Mouse (Mus musculus) CH12.LX (cell line): ENCODE measurements around the gene Gm20388. TPM values are rescaled to one million over a fixed set of nuclear protein-coding genes. Genes with fewer than 3 reads are reported as not detected.
A peak's percentile ranks its signal among the peaks of the same experiment; 100 is the strongest.

Experiments
- DNase-seq: peaks from one replicate; pipeline ENCODE4 v3.0.0-alpha.2; 2013; ENCODE audit errors: extremely low read depth
- H3K27ac ChIP-seq: 2 replicates; pipeline ENCODE4 v1.5.1; 2012; ENCODE audit warnings: low read depth, mild to moderate bottlenecking, control low read depth, moderate library complexity; ENCODE audit not compliant: insufficient read depth
- H3K27me3 ChIP-seq: replicated peaks from 2 replicates; pipeline ENCODE3; 2012; ENCODE audit warnings: inconsistent platforms
- H3K36me3 ChIP-seq, 2 experiments: replicated peaks in 1 of 2; 2 replicates each; pipeline versions ENCODE3 to v1.6.1; 2012; ENCODE audit warnings: inconsistent platforms in 1 of 2, low read length in 1 of 2, mild to moderate bottlenecking in 1 of 2, mixed read lengths in 1 of 2, moderate library complexity in 1 of 2; ENCODE audit not compliant: control insufficient read depth in 1 of 2, insufficient read depth in 1 of 2
- H3K4me1 ChIP-seq, 2 experiments: 2 replicates each; pipeline ENCODE4 v1.6.1; 2012; ENCODE audit warnings: inconsistent platforms in 1 of 2, moderate library complexity in 1 of 2; ENCODE audit not compliant: insufficient read depth in 2 of 2, control insufficient read depth in 1 of 2
- H3K4me2 ChIP-seq: 2 replicates; pipeline ENCODE4 v1.6.1; 2012; ENCODE audit warnings: low read depth, mild to moderate bottlenecking, control low read depth; ENCODE audit not compliant: poor library complexity, insufficient read depth, severe bottlenecking
- H3K4me3 ChIP-seq, 3 experiments: fragments of 150-350 bp in 1 of 3; sonication (generic) in 1 of 3; replicated peaks in 1 of 3; 2 replicates each; pipeline versions ENCODE3 to v1.5.1; 2011 to 2012; ENCODE audit warnings: low read depth in 2 of 3, low read length in 2 of 3, mild to moderate bottlenecking in 2 of 3, moderate library complexity in 2 of 3, control low read depth in 1 of 3, improper control_type of control experiment in 1 of 3, inconsistent platforms in 1 of 3, mixed read lengths in 1 of 3; ENCODE audit not compliant: poor library complexity in 1 of 3
- H3K79me2 ChIP-seq: replicated peaks from 2 replicates; pipeline ENCODE4 v1.6.1; 2012; ENCODE audit warnings: mild to moderate bottlenecking, moderate library complexity; ENCODE audit not compliant: control insufficient read depth, poor library complexity, insufficient read depth, severe bottlenecking; ENCODE audit errors: extremely low read depth
- H3K9ac ChIP-seq: 2 replicates; pipeline ENCODE4 v1.6.1; 2012; ENCODE audit warnings: low read depth, mild to moderate bottlenecking, control low read depth, moderate library complexity; ENCODE audit not compliant: insufficient read depth
- H3K9me3 ChIP-seq: replicated peaks from 2 replicates; pipeline ENCODE3; 2012; ENCODE audit warnings: low read length, inconsistent platforms, mixed read lengths
- BHLHE40 ChIP-seq: IDR thresholded peaks from 2 replicates; pipeline ENCODE4 v1.6.1; 2011; ENCODE audit warnings: mild to moderate bottlenecking, low read depth, low read length, improper control_type of control experiment
- CTCF ChIP-seq, 2 experiments: IDR thresholded peaks in 1 of 2; conservative IDR thresholded peaks in 1 of 2; 2 replicates each; pipeline ENCODE4 v1.5.1; 2011 to 2012; ENCODE audit warnings: low read depth in 2 of 2, low read length in 2 of 2, improper control_type of control experiment in 1 of 2, inconsistent platforms in 1 of 2, mild to moderate bottlenecking in 1 of 2, moderate library complexity in 1 of 2
- E2F4 ChIP-seq: IDR thresholded peaks from 2 replicates; pipeline ENCODE4 v1.6.1; 2011; ENCODE audit warnings: low read depth, low read length, improper control_type of control experiment; ENCODE audit not compliant: insufficient replicate concordance
- JUN ChIP-seq: IDR thresholded peaks from 2 replicates; pipeline ENCODE4 v1.6.1; 2011; ENCODE audit warnings: low read depth, mild to moderate bottlenecking, low read length, improper control_type of control experiment, moderate library complexity; ENCODE audit not compliant: insufficient read depth
- KAT2A ChIP-seq: IDR thresholded peaks from 2 replicates; pipeline ENCODE4 v1.6.1; 2012; ENCODE audit warnings: low read length, improper control_type of control experiment, inconsistent platforms; ENCODE audit not compliant: insufficient replicate concordance
- MAX ChIP-seq: IDR thresholded peaks from 2 replicates; pipeline ENCODE4 v1.6.1; 2011; ENCODE audit warnings: low read length, improper control_type of control experiment
- MEF2A ChIP-seq: IDR thresholded peaks from 2 replicates; pipeline ENCODE4 v1.6.1; 2014; ENCODE audit warnings: low read depth, mild to moderate bottlenecking, inconsistent platforms, low read length, improper control_type of control experiment, borderline replicate concordance
- MXI1 ChIP-seq: IDR thresholded peaks from 2 replicates; pipeline ENCODE4 v1.6.1; 2011; ENCODE audit warnings: mild to moderate bottlenecking, low read depth, low read length, improper control_type of control experiment
- MYC ChIP-seq: IDR thresholded peaks from 2 replicates; pipeline ENCODE4 v1.6.1; 2011; ENCODE audit warnings: low read depth, mild to moderate bottlenecking, improper control_type of control experiment, low read length
- RAD21 ChIP-seq: IDR thresholded peaks from 2 replicates; pipeline ENCODE4 v1.6.1; 2011; ENCODE audit warnings: low read depth, mild to moderate bottlenecking, low read length, improper control_type of control experiment, moderate library complexity
- RCOR1 ChIP-seq: conservative IDR thresholded peaks from 2 replicates; pipeline ENCODE4 v1.6.1; 2012; ENCODE audit warnings: low read depth, mild to moderate bottlenecking, inconsistent platforms, low read length, improper control_type of control experiment
- SMC3 ChIP-seq: IDR thresholded peaks from 2 replicates; pipeline ENCODE4 v1.6.1; 2011; ENCODE audit warnings: low read depth, low read length, improper control_type of control experiment
- USF2 ChIP-seq: conservative IDR thresholded peaks from 2 replicates; pipeline ENCODE4 v1.6.1; 2011; ENCODE audit warnings: low read depth, low read length, improper control_type of control experiment
- ZC3H11A ChIP-seq: IDR thresholded peaks from 2 replicates; pipeline ENCODE4 v1.6.1; 2012; ENCODE audit warnings: low read depth, mild to moderate bottlenecking, inconsistent platforms, low read length, improper control_type of control experiment
- ZKSCAN1 ChIP-seq: IDR thresholded peaks from 2 replicates; pipeline ENCODE4 v1.6.1; 2012; ENCODE audit warnings: low read depth, inconsistent platforms, low read length, improper control_type of control experiment, borderline replicate concordance
- ZNF384 ChIP-seq: IDR thresholded peaks from 2 replicates; pipeline ENCODE4 v1.6.1; 2012; ENCODE audit warnings: low read depth, low read length, improper control_type of control experiment, inconsistent platforms
- dilution Hi-C: fragments of 300-500 bp; cut with MboI; formaldehyde crosslinking; loops from 2 replicates; pipeline ENCODE4 v1.14.3; 2020; ENCODE audit warnings: low sequenced_read_pairs; ENCODE audit not compliant: extremely low pct_unique_long_range_greater_than_20kb, extremely low pct_ligation_motif_present
- in situ Hi-C: fragments of 300-500 bp; cut with MboI; formaldehyde crosslinking; loops from 3 replicates; pipeline ENCODE4 v1.14.3; 2019; ENCODE audit warnings: low sequenced_read_pairs, low pct_ligation_motif_present, low pct_unique_long_range_greater_than_20kb, mixed read lengths
- polyA plus RNA-seq: library from polyadenylated mRNA; unstranded; fragments of >175 nt; gene quantifications from 2 replicates; pipeline ENCODE4 v1.2.1, GENCODE M21; 2012; ENCODE audit warnings: low read depth; ENCODE audit not compliant: insufficient read length
- total RNA-seq, 2 experiments: library from RNA; depleted of rRNA; stranded (reverse); fragments of 300-350 nt in 1 of 2; fragments of >200 nt in 1 of 2; gene quantifications; 2 replicates each; pipeline ENCODE4 v1.2.3; 2012 to 2014

Gene Gm20388
- total and polyA plus RNA-seq, 3 experiments: 14.8 to 26.3 (median 22.2) TPM

DNA sequence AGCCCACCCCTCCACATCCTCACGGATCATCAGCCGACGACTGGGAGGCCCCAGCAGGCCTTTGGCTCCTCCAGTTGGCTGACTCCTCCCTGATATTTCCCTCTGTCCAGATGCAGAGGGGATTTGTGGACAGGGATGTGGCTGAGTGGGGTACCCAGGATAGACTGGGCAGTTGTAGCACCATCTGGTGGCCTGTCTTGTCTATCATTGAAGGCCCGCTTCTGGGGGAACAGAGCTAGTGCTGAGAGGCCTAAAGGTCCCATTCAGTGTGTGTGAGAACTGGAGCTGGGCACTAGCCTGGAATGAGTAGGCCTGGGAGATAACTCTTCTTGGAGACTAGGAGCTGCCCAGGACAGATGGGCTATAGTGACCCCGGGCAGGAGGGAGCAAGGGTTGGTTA lies 3321.1 kb downstream of the Gm20388 start:
- no peak overlapping the region for H3K4me2 ChIP-seq
- TF ChIP-seq ZNF384 (no peak), CTCF (conservative IDR thresholded peaks at IDR 0.05 in 1 of 2, IDR thresholded peaks at IDR 0.05 in 1 of 2; ENCODE audit: low read depth in 2 of 2, low read length in 2 of 2) (peak in 1 of 2 experiments; percentile 23; a peak in 2 of 4 replicates), ZKSCAN1 (no peak), JUN (no peak), USF2 (no peak)
- no peaks in the 10 kb centered on the region for H3K79me2 ChIP-seq
- no peaks in the 10 kb centered on the region for H3K9me3 ChIP-seq
- no peaks in the 10 kb centered on the region for H3K27me3 ChIP-seq
- H3K4me1 ChIP-seq: peaks cover 13 to 17% of the 10 kb centered on the region in 2 experiments
- in situ Hi-C loops (no loop called here), dilution Hi-C loops (no loop called here)
- H3K36me3 ChIP-seq: peaks cover 30 to 60% of the 10 kb centered on the region in 2 experiments
- no peak for DNase-seq
- H3K27ac ChIP-seq: no peak overlapping the region
- no peak overlapping the region for H3K4me3 ChIP-seq
- no peak overlapping the region for H3K9ac ChIP-seq

DNA sequence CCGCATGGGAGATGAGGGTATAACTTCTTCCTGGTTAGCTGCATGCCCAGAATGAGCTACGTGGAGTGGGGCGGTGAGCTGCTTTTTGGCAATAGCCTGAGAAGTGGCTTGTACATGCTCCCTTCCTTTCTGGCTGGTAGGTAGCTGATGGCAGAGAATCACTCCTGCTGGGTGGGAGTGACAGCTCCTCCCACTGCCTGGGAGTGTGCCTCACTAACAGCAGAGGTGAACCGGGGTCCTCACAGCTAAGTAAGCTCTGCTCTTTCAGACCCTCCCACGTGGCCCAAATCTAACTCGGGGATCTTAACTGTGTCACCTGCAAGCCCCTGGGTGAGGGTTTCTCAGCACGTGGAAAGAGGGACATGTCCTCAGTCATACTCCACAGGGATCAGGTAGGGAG lies 3321.9 kb downstream of the Gm20388 start:
- no peak for DNase-seq
- Histone ChIP-seq H3K4me1 (peaks cover 13 to 17% of the 10 kb centered on the region in 2 experiments), H3K9ac (no peak overlapping the region), H3K4me2 (no peak overlapping the region), H3K79me2 (no peaks in the 10 kb centered on the region), H3K27ac (no peak overlapping the region), H3K4me3 (no peak overlapping the region), H3K36me3 (peaks cover 22 to 52% of the 10 kb centered on the region in 2 experiments), H3K27me3 (no peaks in the 10 kb centered on the region), H3K9me3 (no peaks in the 10 kb centered on the region)
- TF ChIP-seq RAD21 (no peak), USF2 (no peak), MAX (no peak)
- in situ Hi-C loops (no loop called here), dilution Hi-C loops (no loop called here)

DNA sequence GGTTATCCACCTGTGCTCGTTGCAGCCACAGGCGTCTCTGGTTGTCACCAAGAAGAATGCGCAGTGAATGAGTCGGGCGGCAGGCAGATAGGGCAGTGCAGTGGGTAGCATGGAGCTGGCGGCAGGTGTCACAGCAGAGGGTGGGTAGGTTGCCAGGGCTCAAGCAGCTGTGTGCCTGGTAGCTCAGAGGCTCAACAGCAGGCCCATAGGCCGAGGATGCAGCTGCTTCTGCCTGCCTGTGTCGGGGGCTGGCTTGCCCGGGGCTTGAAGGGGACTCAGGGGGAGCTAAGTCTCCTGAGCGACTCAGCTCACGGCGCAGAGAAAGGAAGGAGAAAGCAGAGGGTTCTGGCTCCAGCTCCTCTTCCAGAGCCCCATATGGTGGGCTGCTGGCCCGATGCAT lies 3322.7 kb downstream of the Gm20388 start:
- in situ Hi-C loops: no loop called here
- DNase-seq: no peak
- Histone ChIP-seq H3K27ac (no peak overlapping the region), H3K4me3 (no peak overlapping the region), H3K27me3 (no peaks in the 10 kb centered on the region), H3K79me2 (no peaks in the 10 kb centered on the region), H3K36me3 (peaks cover 17 to 45% of the 10 kb centered on the region in 2 experiments), H3K4me2 (no peak overlapping the region), H3K9me3 (no peaks in the 10 kb centered on the region), H3K9ac (no peak overlapping the region), H3K4me1 (peaks cover 13 to 17% of the 10 kb centered on the region in 2 experiments)
- dilution Hi-C loops: no loop called here
- TF ChIP-seq E2F4: no peak
- no peak for TF ChIP-seq RCOR1
- TF ChIP-seq ZC3H11A: no peak
- no peak for TF ChIP-seq SMC3
- no peak for TF ChIP-seq MAX
- no peak for TF ChIP-seq KAT2A
- no peak for TF ChIP-seq MYC
- TF ChIP-seq MXI1: no peak
- no peak for TF ChIP-seq BHLHE40
- TF ChIP-seq MEF2A: no peak
